Mouse (Mus musculus) midbrain, embryonic 16.5 days (tissue): Measurements from ENCODE around the gene B3gnt2. TPM values are rescaled to one million over a fixed set of nuclear protein-coding genes. Genes with fewer than 3 reads are reported as not detected.

Experiments
- ATAC-seq: fragments of 200-750 bp; cut with Nextera tagmentation; 2 replicates; pipeline ENCODE4 v1.8.0; 2017; ENCODE audit warnings: moderate TSS enrichment
- H3K27ac ChIP-seq: fragments of 300-500 bp; sonication (generic); 2 replicates; pipeline ENCODE4 v1.5.1; 2014; ENCODE audit warnings: mild to moderate bottlenecking, low read length, mixed read lengths
- H3K27me3 ChIP-seq: fragments of 300-500 bp; sonication (generic); 2 replicates; pipeline ENCODE4 v1.6.1; 2014; ENCODE audit warnings: low read depth, low read length, mixed read lengths; ENCODE audit not compliant: control insufficient read depth, insufficient read depth
- H3K36me3 ChIP-seq: fragments of 300-500 bp; sonication (generic); 2 replicates; pipeline ENCODE4 v1.6.1; 2014; ENCODE audit warnings: mild to moderate bottlenecking, low read length, moderate library complexity, mixed read lengths; ENCODE audit not compliant: control insufficient read depth, insufficient read depth
- H3K4me1 ChIP-seq: fragments of 300-500 bp; sonication (generic); 2 replicates; pipeline ENCODE4 v1.6.1; 2014; ENCODE audit warnings: mild to moderate bottlenecking, low read length, mixed read lengths; ENCODE audit not compliant: control insufficient read depth, insufficient read depth
- H3K4me2 ChIP-seq: fragments of 300-500 bp; sonication (generic); 2 replicates; pipeline ENCODE4 v1.6.1; 2014; ENCODE audit warnings: mild to moderate bottlenecking, low read length, mixed read lengths
- H3K4me3 ChIP-seq: fragments of 300-500 bp; sonication (generic); 2 replicates; pipeline ENCODE4 v1.5.1; 2014; ENCODE audit warnings: low read depth, mild to moderate bottlenecking, low read length, moderate library complexity, mixed read lengths
- H3K9ac ChIP-seq: fragments of 300-500 bp; sonication (generic); 2 replicates; pipeline ENCODE4 v1.6.1; 2014; ENCODE audit warnings: low read depth, low read length, mixed read lengths
- H3K9me3 ChIP-seq: fragments of 300-500 bp; sonication (generic); replicated peaks from 2 replicates; pipeline ENCODE4 v1.6.1; 2014; ENCODE audit warnings: mild to moderate bottlenecking, low read length, mixed read lengths; ENCODE audit not compliant: control insufficient read depth, poor library complexity, severe bottlenecking
- WGBS: fragments of 180-500 bp; shearing (Covaris S2); extraction: QIAGEN DNeasy Blood & Tissue Kit; methylation state at CpG from one replicate; pipeline ENCODE4 v1.1.7; 2014; 5-methylcytosine and 5-hydroxymethylcytosine counted together
- polyA plus RNA-seq: library from polyadenylated mRNA; unstranded; fragments of >200 nt; fragmentation: Nextera tagmentation; extraction: Ambion mirVana; gene quantifications from 2 replicates; pipeline ENCODE4 v1.2.1, GENCODE M21; 2015

Gene B3gnt2
- polyA plus RNA-seq, 1 experiment from 2014 or later: 3.5 TPM

DNA sequence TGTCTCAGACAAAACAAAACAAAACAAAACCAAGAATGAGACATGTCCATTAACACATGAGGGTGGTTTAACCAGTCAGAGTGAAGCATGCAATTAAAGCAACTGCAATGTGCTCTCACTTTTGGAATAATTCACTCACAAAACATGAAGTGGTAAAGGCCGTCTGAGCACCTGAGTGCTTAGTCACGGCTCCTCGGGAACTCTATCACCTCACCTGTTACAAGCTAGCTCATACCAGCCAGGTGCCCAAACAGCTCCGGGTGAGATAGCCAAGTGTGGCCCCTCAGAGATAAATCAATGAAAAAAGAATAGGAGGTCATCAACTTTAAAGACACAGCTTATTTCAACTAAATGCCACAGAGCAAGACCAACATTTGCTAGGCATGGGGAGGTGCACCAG is 6.2 kb downstream of the B3gnt2 start:
- WGBS: 86% methylated on average over 4 of the region's 4 CpGs
- no peak overlapping the region for H3K4me2 ChIP-seq
- no peaks in the 10 kb centered on the region for H3K36me3 ChIP-seq
- peaks cover 15% of the 10 kb centered on the region for H3K27me3 ChIP-seq
- no peak overlapping the region for H3K4me3 ChIP-seq
- no peak for ATAC-seq
- no peaks in the 10 kb centered on the region for H3K9me3 ChIP-seq
- H3K4me1 ChIP-seq: peaks cover 10% of the 10 kb centered on the region
- no peak overlapping the region for H3K9ac ChIP-seq
- no peak overlapping the region for H3K27ac ChIP-seq

DNA sequence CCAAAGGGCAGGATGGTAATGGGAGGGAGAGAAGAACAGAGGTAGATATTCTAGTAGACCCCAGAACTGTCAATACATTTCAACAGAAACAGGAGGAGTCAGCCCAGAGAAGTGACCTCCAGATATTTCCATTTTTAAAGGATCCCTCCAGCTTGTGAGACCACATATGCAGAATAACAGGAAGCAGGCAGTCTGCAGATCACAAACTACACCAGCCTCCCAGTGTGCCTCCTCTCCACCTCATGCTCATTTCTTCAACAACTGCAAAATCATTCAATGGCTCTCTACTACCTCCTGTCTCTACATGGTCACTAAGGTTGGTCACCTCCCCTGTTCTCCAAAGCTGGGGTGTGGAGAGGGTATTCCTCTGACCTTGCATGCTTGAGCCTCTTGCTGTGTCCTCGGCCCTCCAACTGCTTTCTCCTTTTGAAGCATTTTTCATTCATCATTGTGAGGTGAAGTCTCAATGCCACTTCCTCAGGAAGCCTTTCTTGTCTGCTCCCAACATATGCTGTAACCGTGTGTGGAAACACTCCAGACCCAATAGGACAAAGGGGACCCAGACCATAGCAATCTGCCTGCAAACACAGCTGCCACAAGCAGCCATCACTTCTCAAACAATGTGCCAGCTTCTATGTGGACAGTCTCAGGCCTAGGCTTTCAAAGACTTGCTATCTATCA is 7.1 kb downstream of the B3gnt2 start:
- Histone ChIP-seq H3K4me3 (no peak overlapping the region), H3K27ac (no peak overlapping the region), H3K36me3 (no peaks in the 10 kb centered on the region), H3K27me3 (peaks cover 10% of the 10 kb centered on the region), H3K9ac (no peak overlapping the region), H3K9me3 (no peaks in the 10 kb centered on the region), H3K4me2 (no peak overlapping the region), H3K4me1 (peaks cover 6% of the 10 kb centered on the region)
- ATAC-seq: no peak
- WGBS: 59% methylated on average over 2 of the region's 2 CpGs

DNA sequence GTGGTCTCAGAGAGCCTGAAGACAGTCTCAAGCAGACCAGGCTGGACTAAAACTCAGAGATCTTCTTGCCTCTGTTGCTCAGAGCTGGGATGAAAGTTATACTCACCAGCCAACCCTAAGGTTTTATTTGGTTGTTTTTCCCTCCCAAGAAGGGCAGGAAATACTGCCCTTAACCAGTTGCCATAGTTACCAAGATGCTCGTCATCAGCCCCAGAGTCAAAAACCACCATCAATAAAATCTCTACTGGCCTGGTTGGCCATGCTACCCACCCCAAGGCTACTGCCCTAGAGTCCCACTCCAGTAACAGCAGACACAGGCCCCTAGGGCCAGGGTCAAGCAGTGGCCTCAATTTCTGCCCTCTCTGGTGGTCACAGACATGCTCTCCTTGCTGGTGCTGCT is 8.3 kb downstream of the B3gnt2 start:
- Histone ChIP-seq H3K4me3 (no peak overlapping the region), H3K9ac (no peak overlapping the region), H3K4me2 (no peak overlapping the region), H3K36me3 (no peaks in the 10 kb centered on the region), H3K27me3 (peaks cover 9% of the 10 kb centered on the region), H3K4me1 (no peaks in the 10 kb centered on the region), H3K27ac (no peak overlapping the region), H3K9me3 (no peaks in the 10 kb centered on the region)
- no peak for ATAC-seq
- 76% methylated on average over 1 of the region's 1 CpGs for WGBS

- no peak for ATAC-seq
- Histone ChIP-seq H3K4me1 (no peaks in the 10 kb centered on the region), H3K27ac (no peak overlapping the region), H3K4me2 (no peak overlapping the region), H3K36me3 (no peaks in the 10 kb centered on the region), H3K4me3 (no peak overlapping the region), H3K9me3 (no peaks in the 10 kb centered on the region), H3K27me3 (peaks cover 1% of the 10 kb centered on the region; the same call in 1 of the 2 replicates), H3K9ac (no peak overlapping the region)
- whole genome bisulfite sequencing: 30% methylated on average over 4 of the region's 4 CpGs
Observed at GRCm38 (mm10) chr11:22851416-22851815, 9.3 kb downstream of the B3gnt2 start.

GRCm38 (mm10) chr11:22850077-22850476 is 10.7 kb downstream of the B3gnt2 start:
- no peak for ATAC-seq
- 90% methylated on average over 4 of the region's 4 CpGs for WGBS
- Histone ChIP-seq H3K4me2 (no peak overlapping the region), H3K4me1 (no peaks in the 10 kb centered on the region), H3K9me3 (no peaks in the 10 kb centered on the region), H3K27me3 (no peaks in the 10 kb centered on the region), H3K36me3 (no peaks in the 10 kb centered on the region), H3K9ac (no peak overlapping the region), H3K27ac (no peak overlapping the region), H3K4me3 (no peak overlapping the region)

- WGBS: 84% methylated on average over 5 of the region's 5 CpGs
- Histone ChIP-seq H3K9ac (no peak overlapping the region), H3K36me3 (no peaks in the 10 kb centered on the region), H3K4me2 (no peak overlapping the region), H3K9me3 (no peaks in the 10 kb centered on the region), H3K4me3 (no peak overlapping the region), H3K27ac (no peak overlapping the region), H3K27me3 (no peaks in the 10 kb centered on the region), H3K4me1 (no peaks in the 10 kb centered on the region)
- ATAC-seq: no peak
Observed at GRCm38 (mm10) chr11:22848649-22849195, 12.0 kb downstream of the B3gnt2 start.

- H3K9me3 ChIP-seq: no peaks in the 10 kb centered on the region
- H3K4me1 ChIP-seq: no peaks in the 10 kb centered on the region
- H3K9ac ChIP-seq: no peak overlapping the region
- H3K4me3 ChIP-seq: no peak overlapping the region
- H3K36me3 ChIP-seq: no peaks in the 10 kb centered on the region
- H3K27ac ChIP-seq: no peak overlapping the region
- H3K27me3 ChIP-seq: no peaks in the 10 kb centered on the region
- 69% methylated on average over 8 of the region's 8 CpGs for WGBS
- no peak for ATAC-seq
- no peak overlapping the region for H3K4me2 ChIP-seq
Observed at GRCm38 (mm10) chr11:22847732-22848648, 12.8 kb downstream of the B3gnt2 start.

GRCm38 (mm10) chr11:22846960-22847731 is 13.6 kb downstream of the B3gnt2 start:
- Histone ChIP-seq H3K9ac (no peak overlapping the region), H3K4me1 (no peaks in the 10 kb centered on the region), H3K36me3 (no peaks in the 10 kb centered on the region), H3K27me3 (no peaks in the 10 kb centered on the region), H3K27ac (no peak overlapping the region), H3K4me3 (no peak overlapping the region), H3K9me3 (no peaks in the 10 kb centered on the region), H3K4me2 (no peak overlapping the region)
- no peak for ATAC-seq
- WGBS: 72% methylated on average over 8 of the region's 8 CpGs
